Mouse (Mus musculus) small intestine, adult 2 months (tissue): Measurements from ENCODE around the gene Ces5a. TPM values are rescaled to one million over a fixed set of nuclear protein-coding genes. Genes with fewer than 3 reads are reported as not detected.

Source experiments
- H3K27ac ChIP-seq: fragments of 200-500 bp; 2 replicates; pipeline ENCODE4 v1.5.1; 2012; ENCODE audit warnings: low read depth, low read length, control low read depth, inconsistent platforms; ENCODE audit not compliant: insufficient read depth
- H3K27me3 ChIP-seq: fragments of 200-500 bp; 2 replicates; pipeline ENCODE4 v1.6.1; 2012; ENCODE audit warnings: mild to moderate bottlenecking, moderate library complexity, low read length, inconsistent platforms; ENCODE audit not compliant: control insufficient read depth, insufficient read depth
- H3K36me3 ChIP-seq: fragments of 200-500 bp; 2 replicates; pipeline ENCODE4 v1.6.1; 2012; ENCODE audit warnings: mild to moderate bottlenecking, low read length, control low read depth, inconsistent platforms; ENCODE audit not compliant: control insufficient read depth, insufficient read depth
- H3K4me1 ChIP-seq: fragments of 200-500 bp; 2 replicates; pipeline ENCODE4 v1.6.1; 2012; ENCODE audit warnings: low read length, inconsistent platforms, mixed read lengths; ENCODE audit not compliant: control insufficient read depth, insufficient read depth, insufficient read length
- H3K4me3 ChIP-seq: fragments of 200-500 bp; 2 replicates; pipeline ENCODE4 v1.5.1; 2012; ENCODE audit warnings: low read depth, mild to moderate bottlenecking, control low read depth, inconsistent platforms, low read length, moderate library complexity
- CTCF ChIP-seq: fragments of 200-500 bp; IDR thresholded peaks from 2 replicates; pipeline ENCODE4 v1.5.1; 2012; ENCODE audit warnings: low read depth, mild to moderate bottlenecking, control low read depth, inconsistent platforms, low read length, moderate library complexity, mixed read lengths; ENCODE audit not compliant: insufficient replicate concordance, insufficient read length; ENCODE audit errors: extremely low read depth
- POLR2A ChIP-seq: fragments of 200-500 bp; IDR thresholded peaks from 2 replicates; pipeline ENCODE4 v1.6.1; 2012; ENCODE audit warnings: low read depth, mild to moderate bottlenecking, control low read depth, inconsistent platforms, low read length, moderate library complexity
- WGBS: fragments of 180-500 bp; shearing (Covaris S2); methylation state at CpG from one replicate; pipeline ENCODE4 v1.1.7; 2018; 5-methylcytosine and 5-hydroxymethylcytosine counted together
- polyA plus RNA-seq: library from polyadenylated mRNA; depleted of rRNA; stranded (reverse); fragments of >200 nt; gene quantifications from 2 replicates; pipeline ENCODE4 v1.2.3, GENCODE M21; 2012

Gene Ces5a
- polyA plus RNA-seq, 1 experiment, result not detected

GRCm38 (mm10) chr8:93567086-93567485 lies 31.5 kb upstream of the Ces5a start:
- H3K36me3 ChIP-seq, result no peaks in the 10 kb centered on the region
- no peak overlapping the region for H3K4me3 ChIP-seq
- H3K27me3 ChIP-seq, result no peaks in the 10 kb centered on the region
- TF ChIP-seq POLR2A (no peak), CTCF (no peak)
- H3K27ac ChIP-seq, result no peak overlapping the region
- no peaks in the 10 kb centered on the region for H3K4me1 ChIP-seq
- 62% methylated on average over 9 of the region's 9 CpGs for WGBS

DNA sequence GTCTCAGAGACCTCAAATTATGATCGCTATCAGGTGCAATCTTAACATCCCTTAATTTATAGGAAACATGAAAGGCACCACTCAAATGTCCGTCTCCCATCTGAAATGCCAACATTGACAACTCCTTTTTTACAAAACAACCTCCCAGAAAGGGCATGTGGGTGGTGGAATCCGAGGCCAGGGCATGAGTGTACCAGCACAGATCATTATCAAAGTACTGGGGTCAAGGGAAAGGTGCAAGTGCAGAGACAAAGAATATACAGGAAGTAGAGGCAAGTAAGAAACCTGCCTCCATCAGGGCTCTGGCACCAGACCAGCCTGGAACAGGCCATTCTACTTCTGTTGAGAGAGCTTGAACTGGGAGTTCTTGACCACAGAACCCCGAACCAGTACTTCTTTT lies 29.0 kb upstream of the Ces5a start:
- WGBS, result 65% methylated on average over 4 of the region's 4 CpGs
- Histone ChIP-seq H3K36me3 (no peaks in the 10 kb centered on the region), H3K27me3 (no peaks in the 10 kb centered on the region), H3K4me1 (no peaks in the 10 kb centered on the region), H3K27ac (no peak overlapping the region), H3K4me3 (no peak overlapping the region)
- TF ChIP-seq POLR2A, result no peak
- no peak for TF ChIP-seq CTCF

GRCm38 (mm10) chr8:93563551-93563950 lies 27.9 kb upstream of the Ces5a start:
- no peak overlapping the region for H3K4me3 ChIP-seq
- 86% methylated on average over 7 of the region's 7 CpGs for WGBS
- H3K4me1 ChIP-seq, result no peaks in the 10 kb centered on the region
- no peaks in the 10 kb centered on the region for H3K36me3 ChIP-seq
- no peaks in the 10 kb centered on the region for H3K27me3 ChIP-seq
- no peak overlapping the region for H3K27ac ChIP-seq
- no peak for TF ChIP-seq CTCF
- TF ChIP-seq POLR2A, result no peak

- WGBS, result 26% methylated on average over 6 of the region's 6 CpGs
- no peaks in the 10 kb centered on the region for H3K4me1 ChIP-seq
- no peaks in the 10 kb centered on the region for H3K27me3 ChIP-seq
- no peaks in the 10 kb centered on the region for H3K36me3 ChIP-seq
- H3K27ac ChIP-seq, result no peak overlapping the region
- TF ChIP-seq CTCF (no peak), POLR2A (no peak)
- no peak overlapping the region for H3K4me3 ChIP-seq
Measured at GRCm38 (mm10) chr8:93562557-93563210, 27.1 kb upstream of the Ces5a start.

DNA sequence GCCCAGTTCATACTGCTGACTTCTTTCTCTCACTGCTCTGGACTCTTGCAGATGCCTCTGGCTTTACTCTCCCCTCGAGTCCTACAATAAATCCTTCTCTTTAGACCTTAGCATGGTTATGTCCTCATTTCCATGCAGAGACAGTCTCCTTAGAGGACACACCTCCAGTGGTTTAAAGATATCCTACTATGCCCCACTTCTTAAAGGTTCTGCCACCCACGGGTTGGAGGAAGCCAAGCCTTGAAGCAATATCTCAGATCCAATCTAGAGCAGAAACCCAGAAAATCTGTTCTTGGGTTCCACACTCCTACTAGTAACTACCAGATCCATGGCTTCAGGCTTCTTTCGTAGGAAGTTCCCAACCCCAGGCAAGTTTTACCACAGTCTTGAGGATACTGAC lies 25.6 kb upstream of the Ces5a start:
- Histone ChIP-seq H3K4me1 (no peaks in the 10 kb centered on the region), H3K36me3 (no peaks in the 10 kb centered on the region), H3K4me3 (no peak overlapping the region), H3K27me3 (no peaks in the 10 kb centered on the region), H3K27ac (no peak overlapping the region)
- TF ChIP-seq CTCF, result no peak
- no peak for TF ChIP-seq POLR2A
- WGBS, result 59% methylated on average over 3 of the region's 3 CpGs

GRCm38 (mm10) chr8:93559696-93560095 lies 24.1 kb upstream of the Ces5a start:
- no peak overlapping the region for H3K27ac ChIP-seq
- H3K4me3 ChIP-seq, result no peak overlapping the region
- WGBS, result 70% methylated on average over 2 of the region's 2 CpGs
- no peaks in the 10 kb centered on the region for H3K4me1 ChIP-seq
- H3K27me3 ChIP-seq, result no peaks in the 10 kb centered on the region
- no peak for TF ChIP-seq POLR2A
- TF ChIP-seq CTCF, result no peak
- no peaks in the 10 kb centered on the region for H3K36me3 ChIP-seq

GRCm38 (mm10) chr8:93502634-93503033 lies 33.0 kb downstream of the Ces5a start:
- Histone ChIP-seq H3K27me3 (no peaks in the 10 kb centered on the region), H3K4me3 (no peak overlapping the region), H3K27ac (no peak overlapping the region), H3K4me1 (no peaks in the 10 kb centered on the region), H3K36me3 (no peaks in the 10 kb centered on the region)
- 71% methylated on average over 3 of the region's 3 CpGs for WGBS
- no peak for TF ChIP-seq CTCF
- no peak for TF ChIP-seq POLR2A
